12 mouse cellular contexts compared by ENCODE assay signal in the genomic region with DNA sequence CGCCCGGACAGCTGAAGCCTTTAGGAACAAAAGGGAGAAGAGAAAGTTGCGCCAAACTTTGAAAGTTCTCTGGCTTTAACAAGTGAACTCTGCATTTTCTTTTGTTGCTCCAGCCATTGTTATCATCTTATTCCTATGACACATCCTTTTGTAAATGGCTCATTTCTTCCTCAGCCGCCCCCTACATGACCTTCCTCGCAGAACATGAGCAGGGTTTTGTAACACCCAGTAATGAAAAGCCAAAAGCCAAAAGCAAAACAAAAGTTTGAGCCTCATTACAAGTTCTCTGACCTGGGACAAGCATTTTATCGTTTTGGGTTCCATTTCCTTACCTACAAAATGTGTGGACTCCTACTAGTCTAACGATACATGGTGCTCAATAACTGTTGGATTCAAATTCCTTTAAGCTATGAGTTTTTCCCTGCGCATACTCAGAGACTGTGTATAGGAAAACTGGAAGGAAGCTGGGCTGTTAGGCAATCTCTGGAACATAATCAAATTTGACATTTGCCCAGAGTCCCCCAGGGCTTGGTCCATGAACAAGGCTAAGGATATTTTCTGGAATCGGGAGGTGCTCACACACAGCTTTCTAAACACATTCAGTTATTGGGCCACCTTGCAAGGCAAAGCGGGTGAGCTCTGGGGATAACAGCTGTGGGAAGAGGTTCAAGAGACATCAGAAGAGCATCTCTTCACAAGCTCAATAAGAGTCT.
A peak's percentile ranks its signal among the peaks of the same experiment; 100 is the strongest.
DNase-seq lines count a peak whose midpoint lies in the region; ATAC-seq and TF ChIP-seq lines count a peak whose summit lies in the region.
"Had no signal": no experiment of that assay in that cellular context is flagged by ENCODE, and none has a peak within 500 bp of the region (broad histone marks: within the 10 kb centered on the region; RNA-seq: fewer than 3 reads in every experiment).

No protein-coding gene starts in this region.

- TF ChIP-seq POLR2A in lung, adult 2 months (IDR thresholded peaks at IDR 0.05; ENCODE audit: borderline replicate concordance, extremely low read depth, low read depth, low read length): no peak

- H3K4me1 ChIP-seq in lung, adult 2 months (ENCODE audit: control insufficient read depth, insufficient read depth, low read length): no peaks in the 10 kb centered on the region
- no peaks in the 10 kb centered on the region for H3K4me1 ChIP-seq in heart, postnatal 0 days (ENCODE audit: control insufficient read depth, insufficient read depth)
- no peaks in the 10 kb centered on the region for H3K4me1 ChIP-seq in intestine, embryonic 15.5 days (replicated peaks)
- H3K4me1 ChIP-seq: embryonic facial prominence, embryonic 12.5 days; kidney, embryonic 15.5 days; neural tube, embryonic 15.5 days had no signal

- WGBS in lung, adult 2 months: 70% methylated on average over 10 of the region's 10 CpGs
- 60% methylated on average over 10 of the region's 10 CpGs for WGBS in heart, postnatal 0 days
- WGBS in intestine, embryonic 15.5 days: 85% methylated on average over 10 of the region's 10 CpGs

- peak; percentile 74 for DNase-seq in gastrocnemius, adult 18-20 months (ENCODE audit: low spot score)
- no peak for DNase-seq in gastrocnemius, postnatal 4 days (ENCODE audit: low spot score in 2 of 2)
- DNase-seq in lung, postnatal 36 days: peak; percentile 34
- no peak for DNase-seq in lung, adult 2 months
- peak; percentile 9 for DNase-seq in ZHBTc4 (ENCODE audit: low read depth, low spot score)
- peak; percentile 9 for DNase-seq in heart, postnatal 0 days (ENCODE audit: low spot score)
- no peak for DNase-seq in thymus, postnatal 0 days (ENCODE audit: low spot score)
- DNase-seq: liver had no signal

- H3K27ac ChIP-seq in heart, postnatal 0 days (ENCODE audit: low read depth): no peak overlapping the region
- H3K27ac ChIP-seq in intestine, embryonic 15.5 days: no peak overlapping the region
- H3K27ac ChIP-seq: embryonic facial prominence, embryonic 12.5 days; kidney, embryonic 15.5 days; neural tube, embryonic 15.5 days had no signal

- TF ChIP-seq EP300 in heart, postnatal 0 days (IDR thresholded peaks at IDR 0.05; ENCODE audit: low read depth): no peak

- TF ChIP-seq CTCF in lung, adult 2 months (IDR thresholded peaks at IDR 0.05; ENCODE audit: insufficient read depth, low read length): no peak
- TF ChIP-seq CTCF in heart, postnatal 0 days (IDR thresholded peaks at IDR 0.05; ENCODE audit: low read depth): no peak

- no peaks in the 10 kb centered on the region for H3K9me3 ChIP-seq in heart, postnatal 0 days (replicated peaks; ENCODE audit: control insufficient read depth, low read length)
- H3K9me3 ChIP-seq in intestine, embryonic 15.5 days: no peaks in the 10 kb centered on the region
- H3K9me3 ChIP-seq: embryonic facial prominence, embryonic 12.5 days; kidney, embryonic 15.5 days; neural tube, embryonic 15.5 days had no signal

- ATAC-seq in heart, postnatal 0 days (ENCODE audit: insufficient read depth, low read depth): no peak
- ATAC-seq in intestine, embryonic 15.5 days: no peak

- no peaks in the 10 kb centered on the region for H3K36me3 ChIP-seq in heart, postnatal 0 days (replicated peaks; ENCODE audit: control insufficient read depth, insufficient read depth, low read length)
- no peaks in the 10 kb centered on the region for H3K36me3 ChIP-seq in intestine, embryonic 15.5 days
- H3K36me3 ChIP-seq: embryonic facial prominence, embryonic 12.5 days; kidney, embryonic 15.5 days had no signal

- no peaks in the 10 kb centered on the region for H3K27me3 ChIP-seq in heart, postnatal 0 days (ENCODE audit: control insufficient read depth, insufficient read depth, low read length)
- no peaks in the 10 kb centered on the region for H3K27me3 ChIP-seq in intestine, embryonic 15.5 days (replicated peaks)
- H3K27me3 ChIP-seq: embryonic facial prominence, embryonic 12.5 days; kidney, embryonic 15.5 days; neural tube, embryonic 15.5 days had no signal

- no peak overlapping the region for H3K4me3 ChIP-seq in lung, adult 2 months (replicated peaks; ENCODE audit: extremely low read depth, low read depth, low read length)
- H3K4me3 ChIP-seq in heart, postnatal 0 days (ENCODE audit: low read depth, low read length): no peak overlapping the region
- H3K4me3 ChIP-seq in intestine, embryonic 15.5 days (replicated peaks): no peak overlapping the region
- H3K4me3 ChIP-seq: embryonic facial prominence, embryonic 12.5 days; kidney, embryonic 15.5 days; neural tube, embryonic 15.5 days had no signal

- H3K4me2 ChIP-seq in heart, postnatal 0 days (ENCODE audit: low read depth, low read length): no peak overlapping the region
- H3K4me2 ChIP-seq in intestine, embryonic 15.5 days (replicated peaks): no peak overlapping the region
- H3K4me2 ChIP-seq: embryonic facial prominence, embryonic 12.5 days; kidney, embryonic 15.5 days; neural tube, embryonic 15.5 days had no signal

- no peak overlapping the region for H3K9ac ChIP-seq in heart, postnatal 0 days (replicated peaks; ENCODE audit: low read depth, low read length)
- H3K9ac ChIP-seq in intestine, embryonic 15.5 days: no peak overlapping the region
- H3K9ac ChIP-seq: embryonic facial prominence, embryonic 12.5 days; kidney, embryonic 15.5 days; neural tube, embryonic 15.5 days had no signal

Comparison
In these comparisons a context has a peak if more than half of its experiments do, and no peak if none do; other contexts are left out.
1. DNase-seq: peak in gastrocnemius, adult 18-20 months (single experiment), lung, postnatal 36 days (single experiment), ZHBTc4 (single experiment) and heart, postnatal 0 days (single experiment); none in gastrocnemius, postnatal 4 days (0 of 2), lung, adult 2 months (single experiment) and thymus, postnatal 0 days (single experiment).